Mouse (Mus musculus): ENCODE measurements around the gene Unk.

GRCm38 (mm10) chr11:115992098-115992497, 38.0 kb upstream of the Unk start:
- TF ChIP-seq CTCF (IDR thresholded peaks at IDR 0.05; ENCODE audit: low read depth) (no peak), EP300 (optimal IDR thresholded peaks at IDR 0.05) (no peak)

Data from stomach, postnatal 0 days (tissue).